Mouse (Mus musculus) embryo, embryonic 11.5 days (tissue): Measurements from ENCODE around the gene Herc2.
"Not testable (repeated sequence)": the region's sequence is repeated elsewhere in the genome, so short reads cannot be mapped to it uniquely, and the experiment has no call there.

ENCODE experiments used
- DNase-seq: peaks from one replicate; pipeline ENCODE4 v3.0.0-alpha.2; 2012; ENCODE audit warnings: low read depth, low spot score

Gene Herc2

GRCm38 (mm10) chr7:56049831-56050321 lies at the start of gene Herc2:
Herc2 (plus strand) TSS chr7:56050196.
- DNase-seq, result peak; percentile 100

DNA sequence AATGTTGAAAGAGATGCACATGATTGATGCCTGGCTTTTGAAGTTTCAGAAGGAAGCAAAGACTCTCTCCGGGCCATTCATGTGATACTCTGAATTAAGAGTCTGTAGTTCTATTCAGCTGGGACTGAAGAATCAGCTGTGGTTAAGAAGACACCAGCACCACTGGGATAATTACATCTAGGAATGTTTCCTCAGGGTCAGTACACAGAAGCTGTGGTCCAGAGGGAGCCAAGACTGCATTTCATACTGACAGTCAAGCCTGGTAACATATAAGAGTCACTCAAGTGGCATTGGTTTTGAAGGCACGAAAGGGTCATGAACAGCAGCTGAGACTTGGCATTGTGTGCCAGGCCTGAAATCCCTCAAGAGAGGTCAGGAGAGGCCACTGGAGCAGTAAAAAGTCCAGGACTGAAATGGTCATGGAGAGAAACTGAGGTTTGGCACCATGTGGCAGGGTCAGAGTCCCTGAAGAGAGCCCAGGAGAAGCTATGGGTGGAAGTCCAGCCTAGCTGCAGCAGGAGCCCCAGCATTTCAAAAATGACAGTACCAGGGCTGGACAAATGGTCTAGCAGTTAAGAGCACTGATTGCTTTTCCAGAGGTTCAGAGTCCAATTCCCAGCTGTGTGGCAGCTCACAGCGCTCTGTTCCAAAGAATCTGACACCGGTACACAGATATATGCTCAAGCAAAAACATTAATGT lies 39.5 kb upstream of the Herc2 start:
- no peak for DNase-seq

GRCm38 (mm10) chr7:56011018-56011333 lies 39.0 kb upstream of the Herc2 start:
- no peak for DNase-seq

DNA sequence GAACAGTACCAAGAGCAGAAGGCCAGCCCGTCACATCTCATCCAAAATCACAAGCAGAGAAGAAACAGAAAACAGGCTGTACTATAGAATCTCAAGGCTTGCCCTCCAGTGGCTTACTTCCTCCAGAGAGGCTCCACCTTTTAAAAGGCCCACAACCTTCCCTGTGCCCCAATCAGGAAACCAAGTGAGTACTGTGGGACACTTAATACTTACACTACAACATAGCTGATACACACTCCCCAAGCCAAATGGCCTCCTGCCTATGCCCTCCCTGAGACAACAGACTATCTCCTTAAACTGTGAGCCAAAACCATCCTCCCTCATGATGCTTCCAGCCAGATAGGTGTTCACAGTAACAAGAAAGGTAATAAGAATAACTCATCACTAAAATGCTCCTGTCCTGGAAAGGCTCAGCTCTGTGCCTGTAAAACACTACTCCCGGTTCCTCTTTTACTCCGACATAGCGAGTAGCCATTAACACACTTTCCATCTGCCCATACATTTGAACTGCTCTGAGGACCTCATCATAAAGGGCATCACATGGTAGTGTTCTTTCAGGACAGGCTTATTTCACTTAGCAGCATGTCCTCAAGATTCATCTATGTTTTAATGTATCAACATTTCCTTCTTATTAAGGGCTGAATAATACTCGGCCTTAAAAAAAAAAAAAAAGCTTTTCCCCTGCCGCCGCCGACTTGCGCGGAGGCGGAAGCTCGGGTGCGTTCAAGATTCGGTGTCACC lies 36.6 kb upstream of the Herc2 start:
- DNase-seq, result no peak

DNA sequence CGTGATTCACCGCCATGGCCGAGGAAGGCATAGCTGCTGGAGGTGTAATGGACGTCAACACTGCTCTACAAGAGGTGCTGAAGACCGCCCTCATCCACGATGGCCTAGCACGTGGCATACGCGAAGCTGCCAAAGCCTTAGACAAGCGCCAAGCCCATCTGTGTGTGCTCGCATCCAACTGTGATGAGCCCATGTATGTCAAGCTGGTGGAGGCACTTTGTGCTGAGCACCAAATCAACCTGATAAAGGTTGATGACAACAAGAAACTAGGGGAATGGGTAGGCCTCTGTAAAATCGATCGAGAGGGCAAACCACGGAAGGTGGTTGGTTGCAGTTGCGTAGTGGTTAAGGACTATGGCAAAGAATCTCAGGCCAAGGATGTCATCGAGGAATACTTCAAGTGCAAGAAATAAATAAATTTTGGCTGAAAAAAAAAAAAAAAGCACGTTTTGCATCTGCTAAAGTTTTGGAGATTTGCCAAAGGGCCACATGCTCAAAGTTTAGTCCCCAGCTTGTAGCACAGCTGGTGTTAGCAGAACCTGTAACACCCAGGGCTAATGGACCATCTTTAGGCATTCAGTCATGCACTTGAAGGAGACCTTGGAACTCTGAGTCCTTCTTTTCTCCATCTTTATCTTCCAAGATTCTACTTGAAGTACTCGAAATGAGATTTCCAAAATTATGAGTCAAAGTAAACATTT lies 35.8 kb upstream of the Herc2 start:
- not testable (repeated sequence) for DNase-seq

DNA sequence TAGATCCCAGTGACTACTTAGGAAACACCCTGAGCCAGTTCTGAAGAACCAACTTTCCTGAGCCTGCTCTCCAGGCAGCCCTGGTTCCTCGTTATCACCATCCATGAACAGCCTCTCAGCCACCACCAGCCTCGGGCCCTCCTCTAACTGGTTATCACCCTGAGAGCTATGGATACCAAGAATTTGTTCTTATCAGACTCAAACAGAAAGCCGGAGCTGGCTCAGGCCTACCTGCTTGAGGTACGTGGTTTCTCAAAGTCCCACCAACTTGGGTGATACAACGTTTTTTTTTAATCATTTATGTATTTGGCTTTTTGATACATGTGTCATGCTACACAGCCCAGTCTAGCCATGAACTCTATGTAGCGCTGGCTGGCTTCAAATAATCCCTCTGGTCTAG lies 34.8 kb upstream of the Herc2 start:
- no peak for DNase-seq

- DNase-seq, result no peak
Measured at GRCm38 (mm10) chr7:56015837-56016236, 34.2 kb upstream of the Herc2 start.

DNA sequence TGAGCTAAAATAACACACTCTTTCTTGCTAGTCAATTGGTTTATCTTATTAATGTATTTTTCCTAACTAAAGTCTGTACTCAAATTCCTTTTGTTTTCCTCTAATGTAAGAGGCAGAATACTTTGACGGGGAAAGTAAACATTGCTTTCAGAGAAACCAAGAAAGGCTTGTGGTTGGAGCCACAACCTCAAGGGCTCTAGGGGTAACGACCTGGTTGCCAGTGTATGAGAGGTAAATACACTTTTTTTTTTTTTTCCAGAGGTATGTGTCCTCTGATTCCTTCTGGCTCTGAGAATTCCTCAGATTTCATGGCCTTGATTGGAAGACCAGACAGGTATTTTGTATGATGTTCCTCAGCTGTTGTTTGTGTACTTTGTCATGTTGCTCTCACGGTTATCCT lies 32.2 kb upstream of the Herc2 start:
- DNase-seq, result no peak

DNA sequence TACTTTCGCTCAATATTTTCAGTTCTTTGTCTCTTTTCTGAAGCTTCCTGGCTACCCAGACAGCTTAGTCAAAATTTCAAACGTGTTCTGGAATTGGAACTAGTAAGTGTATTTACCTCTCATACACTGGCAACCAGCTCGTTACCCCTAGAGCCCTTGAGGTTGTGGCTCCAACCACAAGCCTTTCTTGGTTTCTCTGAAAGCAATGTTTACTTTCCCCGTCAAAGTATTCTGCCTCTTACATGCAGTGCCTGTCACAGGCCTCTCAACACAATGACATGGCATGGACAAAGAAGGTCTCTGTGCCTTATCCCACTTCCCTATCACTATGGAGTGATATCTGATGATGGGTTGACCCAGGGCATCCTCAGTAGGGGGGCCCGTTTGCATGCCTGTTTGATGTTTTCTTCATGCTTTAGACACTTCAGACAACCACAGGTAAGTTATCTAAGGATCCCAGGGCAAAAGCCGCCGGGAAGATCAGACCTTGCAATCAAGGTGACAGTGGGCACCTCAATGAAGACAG lies 31.5 kb upstream of the Herc2 start:
- DNase-seq, result no peak

GRCm38 (mm10) chr7:56018972-56019929 lies 30.7 kb upstream of the Herc2 start:
- DNase-seq, result peak; percentile 72

- DNase-seq, result no peak
Measured at GRCm38 (mm10) chr7:56019930-56020253, 30.1 kb upstream of the Herc2 start, which contains the start of gene Nipa1. Nipa1 (minus strand) TSS chr7:56019954.

GRCm38 (mm10) chr7:56023586-56023985 lies 26.4 kb upstream of the Herc2 start:
- no peak for DNase-seq

- peak; percentile 62 for DNase-seq
Measured at GRCm38 (mm10) chr7:56042353-56042752, 7.6 kb upstream of the Herc2 start.

- DNase-seq, result no peak
Measured at GRCm38 (mm10) chr7:56043577-56044266, 6.3 kb upstream of the Herc2 start.

- DNase-seq, result no peak
Measured at GRCm38 (mm10) chr7:56044267-56044629, 5.7 kb upstream of the Herc2 start.

DNA sequence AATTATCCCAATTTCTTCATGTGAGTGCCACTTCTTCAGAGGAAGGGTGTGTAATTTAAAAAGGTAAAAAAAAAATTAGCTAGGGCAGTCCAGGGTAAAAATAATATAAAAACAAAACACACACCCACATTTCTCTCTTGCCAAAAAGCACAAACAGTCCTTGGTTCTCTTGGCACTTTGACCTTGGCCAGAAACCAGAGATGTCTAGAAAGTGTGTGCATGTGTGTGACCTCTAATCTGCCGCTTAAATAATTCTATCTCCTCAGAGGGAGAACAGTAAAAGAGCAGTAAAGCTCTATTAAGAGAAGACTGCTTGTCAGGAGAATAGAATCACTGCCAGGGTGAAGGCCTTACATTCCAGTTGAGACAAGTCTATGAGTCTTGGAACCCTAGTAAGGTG lies 2.8 kb upstream of the Herc2 start:
- no peak for DNase-seq

DNA sequence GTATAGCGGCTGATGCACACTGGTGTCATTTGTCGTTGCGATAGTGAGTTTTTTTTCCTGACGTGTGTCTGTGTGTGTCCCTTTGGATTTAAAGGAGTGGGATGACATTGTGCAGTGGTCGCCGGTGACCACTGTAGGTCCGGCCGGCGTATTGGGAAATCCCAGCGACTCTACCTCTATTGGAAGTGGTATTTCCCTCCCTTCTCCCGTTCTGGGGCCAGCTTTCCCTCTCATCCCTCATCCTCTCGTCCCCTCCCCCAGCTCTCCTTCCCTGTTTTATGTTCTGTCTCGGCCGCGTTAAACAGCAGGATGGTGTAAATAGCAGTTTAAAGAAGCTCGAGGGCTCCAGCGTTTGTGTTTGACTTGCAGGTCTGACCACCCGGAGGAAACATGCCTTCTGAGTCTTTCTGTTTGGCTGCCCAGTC lies 503 bp downstream of the Herc2 start:
- peak; percentile 23 for DNase-seq

GRCm38 (mm10) chr7:56052996-56053395 lies 3.0 kb downstream of the Herc2 start:
- no peak for DNase-seq

- DNase-seq, result no peak
Measured at GRCm38 (mm10) chr7:56055338-56055737, 5.3 kb downstream of the Herc2 start.

GRCm38 (mm10) chr7:56064876-56065275 lies 14.9 kb downstream of the Herc2 start:
- no peak for DNase-seq

DNA sequence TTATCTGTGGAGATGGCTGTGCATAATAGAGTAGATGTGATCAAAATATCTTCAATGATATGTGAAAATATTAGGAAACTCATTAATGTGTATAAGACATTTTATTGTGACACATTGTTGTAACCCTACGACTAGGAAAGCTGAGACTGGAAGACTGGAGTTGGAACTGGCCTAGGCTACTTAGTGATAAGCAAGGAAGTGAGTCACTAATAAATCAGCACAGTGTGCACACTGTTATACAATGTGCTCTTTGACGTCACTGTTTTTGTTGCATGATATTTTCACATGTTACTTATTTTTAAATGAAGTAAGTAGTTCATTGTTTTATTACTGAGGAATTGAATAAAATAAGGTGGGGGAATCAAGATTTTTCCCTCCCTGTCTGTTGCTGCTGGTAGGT lies 16.1 kb downstream of the Herc2 start:
- DNase-seq, result no peak
